Mouse (Mus musculus): Measurements from ENCODE around the gene Zfp384. TPM values are rescaled to one million over a fixed set of nuclear protein-coding genes. Genes with fewer than 3 reads are reported as not detected.

Gene Zfp384
- polyA plus RNA-seq, 1 experiment from 2014 or later, result 16.7 TPM

Other genes starting within 250 kb of the Zfp384 start
- 40.1 and 44.2 TPM in 2 replicates for gene Eno2, start 239.5 kb upstream of the Zfp384 start, polyA plus RNA-seq (2015; fragmentation: Nextera tagmentation; extraction: Ambion mirVana)
- gene Lrrc23, start 229.4 kb upstream of the Zfp384 start, polyA plus RNA-seq (2015; fragmentation: Nextera tagmentation; extraction: Ambion mirVana), result 3.7 and 4.8 TPM in 2 replicates
- gene Spsb2, start 200.5 kb upstream of the Zfp384 start, polyA plus RNA-seq (2015; fragmentation: Nextera tagmentation; extraction: Ambion mirVana), result 4.4 and 5.0 TPM in 2 replicates
- gene Tpi1, start 194.8 kb upstream of the Zfp384 start, polyA plus RNA-seq (2015; fragmentation: Nextera tagmentation; extraction: Ambion mirVana), result 352 and 365 TPM in 2 replicates
- gene Usp5, start 179.7 kb upstream of the Zfp384 start, polyA plus RNA-seq (2015; fragmentation: Nextera tagmentation; extraction: Ambion mirVana), result 194 and 200 TPM in 2 replicates
- 100 and 106 TPM in 2 replicates for gene Cdca3, start 179.6 kb upstream of the Zfp384 start, polyA plus RNA-seq (2015; fragmentation: Nextera tagmentation; extraction: Ambion mirVana)
- 0.23 and 1.8 TPM in 2 replicates for gene Gnb3, start 168.9 kb upstream of the Zfp384 start, polyA plus RNA-seq (2015; fragmentation: Nextera tagmentation; extraction: Ambion mirVana)
- gene P3h3, start 151.4 kb upstream of the Zfp384 start, polyA plus RNA-seq (2015; fragmentation: Nextera tagmentation; extraction: Ambion mirVana), result 15.3 and 15.7 TPM in 2 replicates
- gene Gpr162, start 145.2 kb upstream of the Zfp384 start, polyA plus RNA-seq (2015; fragmentation: Nextera tagmentation; extraction: Ambion mirVana), result 25.2 and 25.9 TPM in 2 replicates
- 0.15 TPM in 1 of 2 replicates, not detected in the other for gene Cd4, start 120.9 kb upstream of the Zfp384 start, polyA plus RNA-seq (2015; fragmentation: Nextera tagmentation; extraction: Ambion mirVana)
- 2.6 and 3.3 TPM in 2 replicates for gene Lag3, start 97.4 kb upstream of the Zfp384 start, polyA plus RNA-seq (2015; fragmentation: Nextera tagmentation; extraction: Ambion mirVana)
- 772 and 823 TPM in 2 replicates for gene Ptms, start 89.0 kb upstream of the Zfp384 start, polyA plus RNA-seq (2015; fragmentation: Nextera tagmentation; extraction: Ambion mirVana)
- 507 and 513 TPM in 2 replicates for gene Mlf2, start 77.8 kb upstream of the Zfp384 start, polyA plus RNA-seq (2015; fragmentation: Nextera tagmentation; extraction: Ambion mirVana)
- gene Cops7a, start 43.6 kb upstream of the Zfp384 start, polyA plus RNA-seq (2015; fragmentation: Nextera tagmentation; extraction: Ambion mirVana), result 90.2 and 93.6 TPM in 2 replicates
- gene Pianp, start 12.5 kb upstream of the Zfp384 start, polyA plus RNA-seq (2015; fragmentation: Nextera tagmentation; extraction: Ambion mirVana), result 29.9 and 30.4 TPM in 2 replicates
- 207 and 211 TPM in 2 replicates for gene Ing4, start 30.6 kb downstream of the Zfp384 start, polyA plus RNA-seq (2015; fragmentation: Nextera tagmentation; extraction: Ambion mirVana)
- 21.9 and 26.2 TPM in 2 replicates for gene Acrbp, start 40.5 kb downstream of the Zfp384 start, polyA plus RNA-seq (2015; fragmentation: Nextera tagmentation; extraction: Ambion mirVana)
- gene Lpar5, start 58.8 kb downstream of the Zfp384 start, polyA plus RNA-seq (2015; fragmentation: Nextera tagmentation; extraction: Ambion mirVana), result 0.50 and 0.71 TPM in 2 replicates
- 98.9 and 112 TPM in 2 replicates for gene Chd4, start 86.8 kb downstream of the Zfp384 start, polyA plus RNA-seq (2015; fragmentation: Nextera tagmentation; extraction: Ambion mirVana)
- gene Nop2, start 122.8 kb downstream of the Zfp384 start, polyA plus RNA-seq (2015; fragmentation: Nextera tagmentation; extraction: Ambion mirVana), result 51.1 and 51.8 TPM in 2 replicates
- gene Iffo1, start 136.1 kb downstream of the Zfp384 start, polyA plus RNA-seq (2015; fragmentation: Nextera tagmentation; extraction: Ambion mirVana), result 18.9 and 21.0 TPM in 2 replicates
- 1,461 and 1,493 TPM in 2 replicates for gene Gapdh, start 157.3 kb downstream of the Zfp384 start, polyA plus RNA-seq (2015; fragmentation: Nextera tagmentation; extraction: Ambion mirVana)
- 98.5 and 99.5 TPM in 2 replicates for gene Ncapd2, start 182.6 kb downstream of the Zfp384 start, polyA plus RNA-seq (2015; fragmentation: Nextera tagmentation; extraction: Ambion mirVana)
- 155 and 158 TPM in 2 replicates for gene Mrpl51, start 182.7 kb downstream of the Zfp384 start, polyA plus RNA-seq (2015; fragmentation: Nextera tagmentation; extraction: Ambion mirVana)
- gene Vamp1, start 206.4 kb downstream of the Zfp384 start, polyA plus RNA-seq (2015; fragmentation: Nextera tagmentation; extraction: Ambion mirVana), result 5.6 and 6.0 TPM in 2 replicates
- gene Tapbpl, start 222.7 kb downstream of the Zfp384 start, polyA plus RNA-seq (2015; fragmentation: Nextera tagmentation; extraction: Ambion mirVana), result 3.0 and 3.2 TPM in 2 replicates
- 1.3 and 2.3 TPM in 2 replicates for gene Cd27, start 227.9 kb downstream of the Zfp384 start, polyA plus RNA-seq (2015; fragmentation: Nextera tagmentation; extraction: Ambion mirVana)